Mouse (Mus musculus) neural tube, embryonic 14.5 days (tissue): ENCODE measurements around the gene Nlrp1b. TPM values are rescaled to one million over a fixed set of nuclear protein-coding genes. Genes with fewer than 3 reads are reported as not detected.

ENCODE experiments used
- ATAC-seq: fragments of 200-750 bp; cut with Nextera tagmentation; 2 replicates; pipeline ENCODE4 v1.8.0; 2017; ENCODE audit warnings: low read depth, mild to moderate bottlenecking, moderate TSS enrichment, moderate library complexity
- H3K27ac ChIP-seq: fragments of 300-500 bp; sonication (generic); 2 replicates; pipeline ENCODE4 v1.5.1; 2014; ENCODE audit warnings: low read depth, mild to moderate bottlenecking, control low read depth, low read length, moderate library complexity, mixed read lengths
- H3K27me3 ChIP-seq: fragments of 300-500 bp; sonication (generic); 2 replicates; pipeline ENCODE4 v1.6.1; 2014; ENCODE audit warnings: low read length; ENCODE audit not compliant: control insufficient read depth, insufficient read depth
- H3K36me3 ChIP-seq: fragments of 300-500 bp; sonication (generic); 2 replicates; pipeline ENCODE4 v1.6.1; 2014; ENCODE audit warnings: low read length, mixed read lengths; ENCODE audit not compliant: control insufficient read depth, insufficient read depth
- H3K4me1 ChIP-seq: fragments of 300-500 bp; sonication (generic); 2 replicates; pipeline ENCODE4 v1.6.1; 2014; ENCODE audit warnings: low read length; ENCODE audit not compliant: control insufficient read depth, insufficient read depth
- H3K4me2 ChIP-seq: fragments of 300-500 bp; sonication (generic); 2 replicates; pipeline ENCODE4 v1.6.1; 2014; ENCODE audit warnings: mild to moderate bottlenecking, low read depth, low read length, control low read depth
- H3K4me3 ChIP-seq: fragments of 300-500 bp; sonication (generic); 2 replicates; pipeline ENCODE4 v1.5.1; 2014; ENCODE audit warnings: low read depth, low read length, control low read depth, mixed read lengths
- H3K9ac ChIP-seq: fragments of 300-500 bp; sonication (generic); replicated peaks from 2 replicates; pipeline ENCODE4 v1.6.1; 2014; ENCODE audit warnings: low read depth, mild to moderate bottlenecking, control low read depth, low read length, mixed read lengths
- H3K9me3 ChIP-seq: fragments of 300-500 bp; sonication (generic); 2 replicates; pipeline ENCODE4 v1.6.1; 2016; ENCODE audit warnings: low read length; ENCODE audit not compliant: control insufficient read depth
- WGBS: fragments of 180-500 bp; shearing (Covaris S2); extraction: QIAGEN DNeasy Blood & Tissue Kit; methylation state at CpG from one replicate; pipeline ENCODE4 v1.1.7; 2014; 5-methylcytosine and 5-hydroxymethylcytosine counted together
- polyA plus RNA-seq: library from polyadenylated mRNA; unstranded; fragments of >200 nt; fragmentation: Nextera tagmentation; extraction: Ambion mirVana; gene quantifications from 2 replicates; pipeline ENCODE4 v1.2.1, GENCODE M21; 2014

The Nlrp1b gene
- not detected in 2 replicates for polyA plus RNA-seq

DNA sequence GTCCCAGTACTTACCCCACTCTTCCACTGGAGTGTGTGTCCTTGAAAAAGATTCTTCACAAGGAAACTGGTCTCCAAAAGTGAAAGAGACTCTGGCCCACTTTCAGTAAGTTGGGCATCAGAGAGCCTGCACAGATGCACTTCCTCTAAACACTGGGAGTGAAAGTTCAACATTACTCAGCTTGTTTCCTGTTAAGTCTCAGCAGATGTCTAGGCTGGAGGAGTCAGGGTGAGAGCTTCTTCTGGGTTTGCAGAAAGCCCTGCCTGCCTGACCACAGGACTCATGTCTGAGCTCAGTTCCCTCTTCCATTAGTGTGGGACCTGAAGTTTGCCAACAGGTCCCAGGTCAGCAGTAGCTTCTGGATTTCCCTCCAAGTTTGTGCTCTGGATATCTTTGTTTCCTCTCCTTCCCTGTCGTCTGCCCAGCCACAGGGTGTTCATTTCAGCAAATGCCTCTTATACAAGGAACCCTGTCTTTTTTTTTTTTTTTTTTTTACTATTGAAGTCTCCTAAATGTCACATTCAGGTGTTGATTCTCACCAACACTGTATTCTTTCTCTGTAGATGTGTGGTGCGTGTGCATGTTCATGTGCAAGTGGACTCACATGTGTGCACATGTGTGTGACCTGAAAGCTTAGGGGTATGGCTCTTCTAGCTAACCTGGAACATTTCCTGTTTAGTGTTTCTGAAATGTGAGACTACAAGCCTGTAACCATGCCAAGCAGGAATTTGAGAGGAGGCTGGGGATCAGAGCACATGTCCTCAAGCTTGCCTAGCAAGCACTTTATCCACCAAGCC is at the start of gene Nlrp1b:
TSS of gene Nlrp1b (minus strand) at position 50 of the 797 bp plus-strand sequence.
- 83% methylated on average over 2 of the region's 2 CpGs for WGBS
- H3K4me1 ChIP-seq, result no peaks in the 10 kb centered on the region
- H3K4me3 ChIP-seq, result no peak within 1 kb of the TSS
- no peaks in the 10 kb centered on the region for H3K36me3 ChIP-seq
- H3K27ac ChIP-seq, result no peak within 1 kb of the TSS
- H3K4me2 ChIP-seq, result no peak within 1 kb of the TSS
- H3K27me3 ChIP-seq, result no peaks in the 10 kb centered on the region
- H3K9me3 ChIP-seq, result no peaks in the 10 kb centered on the region
- no peak for ATAC-seq
- no peak within 1 kb of the TSS for H3K9ac ChIP-seq

DNA sequence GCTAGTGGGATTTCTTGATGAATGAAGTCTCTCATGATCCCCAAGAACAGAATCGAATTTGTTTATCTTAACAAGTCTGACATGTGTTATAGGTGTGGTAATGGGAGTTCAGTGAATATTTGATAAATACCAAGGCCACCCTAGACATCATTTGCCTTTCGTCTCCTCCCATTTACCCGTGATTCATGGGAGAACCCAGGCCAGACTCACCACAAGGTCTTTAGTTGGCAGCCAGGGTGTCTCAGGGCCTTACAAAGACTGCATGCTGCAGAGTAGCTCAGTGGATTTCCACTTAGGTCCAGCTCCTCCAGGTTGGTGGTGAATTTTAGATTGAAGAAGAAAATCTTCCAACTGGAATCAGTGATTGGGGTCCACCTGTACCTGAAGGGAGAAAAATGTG is 30.5 kb upstream of the Nlrp1b start:
- H3K4me3 ChIP-seq, result no peak overlapping the region
- ATAC-seq, result no peak
- H3K9me3 ChIP-seq, result no peaks in the 10 kb centered on the region
- H3K27me3 ChIP-seq, result no peaks in the 10 kb centered on the region
- H3K27ac ChIP-seq, result no peak overlapping the region
- H3K36me3 ChIP-seq, result no peaks in the 10 kb centered on the region
- H3K4me1 ChIP-seq, result no peaks in the 10 kb centered on the region
- 77% methylated on average over 3 of the region's 3 CpGs for WGBS
- no peak overlapping the region for H3K9ac ChIP-seq
- no peak overlapping the region for H3K4me2 ChIP-seq

DNA sequence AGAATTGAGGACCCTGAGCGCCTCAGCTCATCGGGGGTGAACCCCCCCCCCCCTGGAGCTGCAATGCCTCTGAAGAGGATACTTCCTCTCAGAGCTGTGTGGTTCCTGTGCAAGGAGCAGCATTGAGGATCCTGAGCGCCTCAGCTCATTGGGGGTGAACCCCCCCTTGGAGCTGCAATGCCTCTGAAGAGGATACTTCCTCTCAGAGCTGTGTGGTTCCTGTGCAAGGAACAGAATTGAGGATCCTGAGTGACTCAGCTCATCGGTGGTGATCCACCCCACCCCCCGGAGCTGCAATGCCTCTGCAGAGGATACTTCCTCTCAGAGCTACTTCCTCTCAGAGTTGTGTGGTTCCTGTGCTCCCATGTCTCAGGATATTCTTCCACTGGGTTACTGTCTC is 20.8 kb upstream of the Nlrp1b start:
- H3K4me3 ChIP-seq, result no peak overlapping the region
- H3K9ac ChIP-seq, result no peak overlapping the region
- no peak overlapping the region for H3K4me2 ChIP-seq
- H3K27me3 ChIP-seq, result no peaks in the 10 kb centered on the region
- H3K4me1 ChIP-seq, result no peaks in the 10 kb centered on the region
- 93% methylated on average over 5 of the region's 5 CpGs for WGBS
- ATAC-seq, result no peak
- no peaks in the 10 kb centered on the region for H3K9me3 ChIP-seq
- H3K36me3 ChIP-seq, result no peaks in the 10 kb centered on the region
- H3K27ac ChIP-seq, result no peak overlapping the region

DNA sequence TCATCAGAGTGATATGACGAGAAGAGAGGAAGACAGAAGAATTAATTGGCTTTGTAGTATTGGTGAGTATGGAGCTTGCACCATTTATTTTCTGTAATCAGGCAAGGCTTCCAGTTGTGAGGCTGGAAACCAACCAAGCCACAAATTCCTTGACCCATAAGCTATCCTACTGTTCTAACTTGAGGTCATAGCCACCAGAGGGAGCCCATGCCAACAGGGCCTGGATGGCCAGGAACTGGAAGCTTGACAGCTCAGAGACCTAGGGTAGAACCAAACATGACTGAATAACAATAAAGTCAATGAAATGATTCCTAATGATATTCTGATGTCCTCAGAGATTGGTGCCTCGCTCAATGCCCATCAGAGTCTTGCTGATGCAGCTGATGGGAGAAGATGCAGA is 5.9 kb downstream of the Nlrp1b start:
- Histone ChIP-seq H3K4me2 (no peak overlapping the region), H3K4me1 (no peaks in the 10 kb centered on the region), H3K27me3 (no peaks in the 10 kb centered on the region), H3K36me3 (no peaks in the 10 kb centered on the region), H3K9ac (no peak overlapping the region), H3K27ac (no peak overlapping the region), H3K4me3 (no peak overlapping the region), H3K9me3 (no peaks in the 10 kb centered on the region)
- no peak for ATAC-seq
- 81% methylated on average over 2 of the region's 2 CpGs for WGBS

DNA sequence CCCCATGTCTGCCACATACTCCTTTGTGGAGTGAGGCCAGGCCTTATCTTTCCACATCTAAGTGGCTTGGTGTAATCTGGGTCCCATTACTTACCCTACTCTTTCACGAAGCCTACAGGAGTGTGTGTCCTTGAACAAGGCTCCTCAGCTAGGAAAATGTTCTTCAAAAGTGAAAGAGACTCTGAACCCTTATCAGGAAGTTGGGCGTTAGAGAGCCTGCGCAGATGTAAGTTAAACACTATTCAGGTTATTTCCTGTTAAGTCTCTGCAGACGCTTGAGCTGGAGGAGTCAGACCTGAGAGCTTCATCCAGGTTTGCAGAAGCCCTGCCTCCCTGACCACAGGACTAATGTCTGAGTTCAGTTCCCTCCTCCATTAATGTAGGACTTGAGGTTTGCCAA is 27.8 kb downstream of the Nlrp1b start:
- 88% methylated on average over 4 of the region's 4 CpGs for WGBS
- Histone ChIP-seq H3K4me2 (no peak overlapping the region), H3K27ac (no peak overlapping the region), H3K9me3 (no peaks in the 10 kb centered on the region), H3K4me3 (no peak overlapping the region), H3K27me3 (no peaks in the 10 kb centered on the region), H3K4me1 (no peaks in the 10 kb centered on the region), H3K9ac (no peak overlapping the region), H3K36me3 (no peaks in the 10 kb centered on the region)
- ATAC-seq, result no peak

DNA sequence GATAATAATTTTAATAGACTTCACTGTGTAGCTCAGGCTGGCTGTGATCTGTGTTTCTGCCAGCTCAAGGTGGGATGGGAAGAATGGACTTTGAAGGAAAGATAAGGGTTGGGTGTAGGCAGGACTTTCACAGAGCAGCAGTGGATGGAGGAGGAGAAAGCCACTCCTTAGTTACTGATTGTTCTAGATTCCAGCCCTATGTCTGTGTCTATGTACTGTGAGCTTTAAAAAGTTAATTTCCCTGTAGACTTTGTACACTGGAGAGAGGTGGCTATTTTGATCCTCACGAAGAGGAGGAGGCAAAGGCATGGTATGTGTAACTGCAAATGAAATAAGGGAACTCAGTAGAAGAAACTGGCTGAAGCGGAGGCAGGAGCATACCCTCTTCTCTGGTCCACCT is 31.2 kb downstream of the Nlrp1b start:
- no peaks in the 10 kb centered on the region for H3K4me1 ChIP-seq
- H3K27me3 ChIP-seq, result no peaks in the 10 kb centered on the region
- no peaks in the 10 kb centered on the region for H3K9me3 ChIP-seq
- ATAC-seq, result no peak
- 82% methylated on average over 2 of the region's 2 CpGs for WGBS
- H3K4me3 ChIP-seq, result no peak overlapping the region
- H3K4me2 ChIP-seq, result no peak overlapping the region
- H3K36me3 ChIP-seq, result no peaks in the 10 kb centered on the region
- no peak overlapping the region for H3K27ac ChIP-seq
- no peak overlapping the region for H3K9ac ChIP-seq

DNA sequence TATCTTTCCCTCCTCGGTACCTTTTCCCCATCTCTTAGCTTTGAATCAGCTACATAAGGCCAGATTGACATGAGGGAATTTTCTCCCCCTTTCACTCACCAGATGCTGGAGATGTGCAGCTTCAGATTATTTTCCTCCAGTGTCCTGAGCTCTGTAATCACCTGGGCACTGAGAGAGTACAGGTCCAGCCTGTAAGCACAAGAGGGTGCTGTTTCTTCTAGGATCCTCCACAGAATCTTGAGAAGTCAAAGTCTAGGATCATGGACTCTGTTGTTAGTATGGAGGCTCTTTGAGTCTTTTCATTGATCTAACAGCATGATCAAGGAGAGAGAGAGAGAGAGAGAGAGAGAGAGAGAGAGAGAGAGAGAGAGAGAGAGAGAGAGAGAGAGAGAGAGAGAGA is 60.9 kb downstream of the Nlrp1b start:
- 85% methylated on average over 1 of the region's 1 CpGs for WGBS

DNA sequence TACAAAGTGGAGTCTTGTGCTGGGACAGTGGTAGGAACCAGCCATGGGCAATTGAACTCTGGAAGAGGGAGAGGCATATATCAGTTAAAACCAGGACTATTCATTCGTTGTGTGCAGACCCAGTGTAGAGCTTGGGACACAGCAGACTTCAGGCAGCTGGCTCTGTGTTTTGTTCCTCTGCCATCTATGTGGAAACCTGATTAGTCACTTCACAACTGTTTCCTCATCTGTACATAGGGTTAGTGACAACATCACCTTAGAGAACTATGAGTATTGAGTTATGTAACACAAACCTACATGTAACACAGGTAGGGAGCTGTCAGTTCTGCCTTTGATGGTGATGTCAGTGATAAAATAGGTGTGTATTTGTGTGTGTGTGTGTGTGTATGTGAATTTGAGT is 66.4 kb downstream of the Nlrp1b start:
- no peak overlapping the region for H3K27ac ChIP-seq
- ATAC-seq, result no peak
- no peaks in the 10 kb centered on the region for H3K36me3 ChIP-seq
- H3K27me3 ChIP-seq, result no peaks in the 10 kb centered on the region
- no peaks in the 10 kb centered on the region for H3K4me1 ChIP-seq
- no peak overlapping the region for H3K4me2 ChIP-seq
- 67% methylated on average over 1 of the region's 1 CpGs for WGBS
- no peaks in the 10 kb centered on the region for H3K9me3 ChIP-seq
- no peak overlapping the region for H3K4me3 ChIP-seq
- no peak overlapping the region for H3K9ac ChIP-seq

More for the DNA sequence above, 60.9 kb downstream of the Nlrp1b start:
- H3K9ac ChIP-seq, result no peak overlapping the region
- no peaks in the 10 kb centered on the region for H3K27me3 ChIP-seq
- no peaks in the 10 kb centered on the region for H3K36me3 ChIP-seq
- H3K27ac ChIP-seq, result no peak overlapping the region
- no peaks in the 10 kb centered on the region for H3K9me3 ChIP-seq
- no peak overlapping the region for H3K4me2 ChIP-seq
- no peak overlapping the region for H3K4me3 ChIP-seq
- no peaks in the 10 kb centered on the region for H3K4me1 ChIP-seq
- no peak for ATAC-seq

DNA sequence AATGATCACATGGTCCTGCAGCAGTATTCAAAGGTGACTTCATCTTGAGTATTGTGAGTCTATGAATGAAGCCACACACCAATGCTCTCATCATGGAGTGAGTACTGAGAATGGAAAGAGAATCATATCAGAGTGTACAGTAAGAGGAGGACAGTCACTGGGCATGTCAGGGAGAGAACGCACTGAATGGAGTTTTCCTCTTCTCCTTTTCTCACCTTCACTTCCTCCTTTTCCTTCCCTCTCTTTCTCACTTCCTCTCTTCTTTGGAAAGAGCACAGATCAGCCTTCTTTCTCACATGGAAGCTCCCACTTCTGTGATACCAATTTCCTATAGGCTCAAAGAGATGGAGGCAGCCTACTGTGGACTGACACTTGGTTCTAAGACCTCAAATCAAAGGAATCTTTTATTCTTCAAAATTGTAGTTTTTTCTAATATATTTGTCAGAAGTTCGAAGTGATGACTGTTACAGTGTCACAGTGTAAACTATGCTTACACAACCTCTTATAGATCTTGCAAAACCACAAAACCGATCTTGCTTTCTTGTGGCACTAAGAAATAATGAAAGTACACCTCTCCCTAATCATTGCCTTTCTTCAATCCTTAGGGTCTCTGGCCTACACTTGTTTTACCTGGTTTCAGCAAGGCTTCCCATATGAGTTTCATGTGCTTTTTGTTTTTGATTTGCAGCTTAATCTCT is 70.9 kb downstream of the Nlrp1b start:
- H3K27ac ChIP-seq, result no peak overlapping the region
- no peaks in the 10 kb centered on the region for H3K36me3 ChIP-seq
- no peak overlapping the region for H3K9ac ChIP-seq
- no peaks in the 10 kb centered on the region for H3K4me1 ChIP-seq
- H3K4me3 ChIP-seq, result no peak overlapping the region
- H3K4me2 ChIP-seq, result no peak overlapping the region
- ATAC-seq, result no peak
- no peaks in the 10 kb centered on the region for H3K9me3 ChIP-seq
- H3K27me3 ChIP-seq, result no peaks in the 10 kb centered on the region
- WGBS, result 82% methylated on average over 3 of the region's 3 CpGs
